Mouse (Mus musculus) limb, embryonic 13.5 days (tissue): ENCODE measurements around the gene Shisa4. TPM values are rescaled to one million over a fixed set of nuclear protein-coding genes. Genes with fewer than 3 reads are reported as not detected.
A peak's percentile ranks its signal among the peaks of the same experiment; 100 is the strongest.

Experiments used
- ATAC-seq: fragments of 200-750 bp; cut with Nextera tagmentation; 2 replicates; pipeline ENCODE4 v1.8.0; 2017; ENCODE audit warnings: low read depth, moderate number of reproducible peaks, moderate TSS enrichment; ENCODE audit not compliant: low FRiP score
- H3K27ac ChIP-seq: fragments of 300-500 bp; sonication (generic); 2 replicates; pipeline ENCODE4 v1.5.1; 2015; ENCODE audit warnings: inconsistent platforms, mild to moderate bottlenecking, moderate library complexity
- H3K27me3 ChIP-seq: fragments of 300-500 bp; sonication (generic); 2 replicates; pipeline ENCODE4 v1.6.1; 2015; ENCODE audit warnings: mild to moderate bottlenecking, inconsistent platforms
- H3K36me3 ChIP-seq: fragments of 300-500 bp; sonication (generic); 2 replicates; pipeline ENCODE4 v1.6.1; 2015; ENCODE audit warnings: inconsistent platforms, mild to moderate bottlenecking, moderate library complexity
- H3K4me1 ChIP-seq: fragments of 300-500 bp; sonication (generic); 2 replicates; pipeline ENCODE4 v1.6.1; 2015; ENCODE audit warnings: inconsistent platforms
- H3K4me2 ChIP-seq: fragments of 300-500 bp; sonication (generic); replicated peaks from 2 replicates; pipeline ENCODE4 v1.6.1; 2015; ENCODE audit warnings: inconsistent platforms, mild to moderate bottlenecking, moderate library complexity
- H3K4me3 ChIP-seq: fragments of 300-500 bp; sonication (generic); 2 replicates; pipeline ENCODE4 v1.5.1; 2015; ENCODE audit warnings: moderate library complexity, mild to moderate bottlenecking, inconsistent platforms
- H3K9ac ChIP-seq: fragments of 300-500 bp; sonication (generic); 2 replicates; pipeline ENCODE4 v1.6.1; 2015; ENCODE audit warnings: mild to moderate bottlenecking, inconsistent platforms
- H3K9me3 ChIP-seq: fragments of 300-500 bp; sonication (generic); 2 replicates; pipeline ENCODE4 v1.6.1; 2016; ENCODE audit warnings: inconsistent platforms
- WGBS: fragments of 180-500 bp; shearing (Covaris S2); methylation state at CpG from one replicate; pipeline ENCODE4 v1.1.7; 2015; 5-methylcytosine and 5-hydroxymethylcytosine counted together
- polyA plus RNA-seq: library from polyadenylated mRNA; unstranded; fragments of >200 nt; fragmentation: Nextera tagmentation; extraction: Ambion mirVana; gene quantifications from 2 replicates; pipeline ENCODE4 v1.2.1, GENCODE M21; 2015

Shisa4 gene
- polyA plus RNA-seq, 1 experiment from 2014 or later = 39.4 TPM

- Histone ChIP-seq H3K36me3 (no peaks in the 10 kb centered on the region), H3K27ac (no peak overlapping the region), H3K9ac (no peak overlapping the region), H3K4me3 (no peak overlapping the region), H3K4me2 (no peak overlapping the region), H3K4me1 (no peaks in the 10 kb centered on the region), H3K9me3 (peaks cover 4% of the 10 kb centered on the region; the same call in 1 of the 2 replicates), H3K27me3 (no peaks in the 10 kb centered on the region)
- ATAC-seq = no peak
Measured at GRCm38 (mm10) chr1:135362115-135362514, 12.9 kb downstream of the Shisa4 start.

GRCm38 (mm10) chr1:135361491-135361890 lies 13.5 kb downstream of the Shisa4 start:
- H3K9me3 ChIP-seq = peaks cover 4% of the 10 kb centered on the region; the same call in 1 of the 2 replicates
- H3K4me3 ChIP-seq = no peak overlapping the region
- H3K36me3 ChIP-seq = no peaks in the 10 kb centered on the region
- no peaks in the 10 kb centered on the region for H3K27me3 ChIP-seq
- no peak for ATAC-seq
- no peak overlapping the region for H3K4me2 ChIP-seq
- no peak overlapping the region for H3K9ac ChIP-seq
- H3K27ac ChIP-seq = no peak overlapping the region
- 78% methylated on average over 4 of the region's 4 CpGs for WGBS
- H3K4me1 ChIP-seq = no peaks in the 10 kb centered on the region

- Histone ChIP-seq H3K9ac (no peak overlapping the region), H3K9me3 (peaks cover 4% of the 10 kb centered on the region; the same call in 1 of the 2 replicates), H3K4me2 (no peak overlapping the region), H3K4me3 (no peak overlapping the region), H3K27ac (no peak overlapping the region), H3K27me3 (no peaks in the 10 kb centered on the region), H3K36me3 (no peaks in the 10 kb centered on the region), H3K4me1 (no peaks in the 10 kb centered on the region)
- no peak for ATAC-seq
- WGBS = 22% methylated on average over 2 of the region's 2 CpGs
Measured at GRCm38 (mm10) chr1:135359071-135359470, 16.0 kb downstream of the Shisa4 start.

- Histone ChIP-seq H3K4me2 (no peak overlapping the region), H3K27me3 (no peaks in the 10 kb centered on the region), H3K4me3 (no peak overlapping the region), H3K27ac (no peak overlapping the region), H3K9me3 (no peaks in the 10 kb centered on the region), H3K4me1 (peaks cover 4% of the 10 kb centered on the region; the same call in 1 of the 2 replicates), H3K9ac (no peak overlapping the region), H3K36me3 (no peaks in the 10 kb centered on the region)
- ATAC-seq = no peak
- WGBS = 52% methylated on average over 3 of the region's 3 CpGs
Measured at GRCm38 (mm10) chr1:135351953-135352352, 23.1 kb downstream of the Shisa4 start.

GRCm38 (mm10) chr1:135347498-135348169 lies 27.4 kb downstream of the Shisa4 start:
- no peak overlapping the region for H3K9ac ChIP-seq
- WGBS = 55% methylated on average over 4 of the region's 4 CpGs
- no peaks in the 10 kb centered on the region for H3K9me3 ChIP-seq
- no peak overlapping the region for H3K4me2 ChIP-seq
- H3K4me1 ChIP-seq = peaks cover 4% of the 10 kb centered on the region; the same call in 1 of the 2 replicates
- no peak overlapping the region for H3K4me3 ChIP-seq
- H3K36me3 ChIP-seq = no peaks in the 10 kb centered on the region
- H3K27me3 ChIP-seq = no peaks in the 10 kb centered on the region
- H3K27ac ChIP-seq = no peak overlapping the region
- no peak for ATAC-seq

GRCm38 (mm10) chr1:135346891-135347290 lies 28.1 kb downstream of the Shisa4 start:
- H3K9me3 ChIP-seq = no peaks in the 10 kb centered on the region
- peaks cover 4% of the 10 kb centered on the region; the same call in 1 of the 2 replicates for H3K4me1 ChIP-seq
- H3K4me2 ChIP-seq = no peak overlapping the region
- WGBS = 71% methylated on average over 3 of the region's 3 CpGs
- ATAC-seq = no peak
- H3K36me3 ChIP-seq = no peaks in the 10 kb centered on the region
- H3K4me3 ChIP-seq = no peak overlapping the region
- no peak overlapping the region for H3K9ac ChIP-seq
- no peaks in the 10 kb centered on the region for H3K27me3 ChIP-seq
- H3K27ac ChIP-seq = no peak overlapping the region

- Histone ChIP-seq H3K9me3 (no peaks in the 10 kb centered on the region), H3K4me1 (peaks cover 4% of the 10 kb centered on the region; the same call in 1 of the 2 replicates), H3K4me2 (no peak overlapping the region), H3K27ac (no peak overlapping the region), H3K36me3 (no peaks in the 10 kb centered on the region), H3K9ac (no peak overlapping the region), H3K27me3 (no peaks in the 10 kb centered on the region), H3K4me3 (no peak overlapping the region)
- ATAC-seq = no peak
- 60% methylated on average over 4 of the region's 4 CpGs for WGBS
Measured at GRCm38 (mm10) chr1:135344026-135344425, 31.0 kb downstream of the Shisa4 start.

- no peak overlapping the region for H3K4me2 ChIP-seq
- no peak overlapping the region for H3K27ac ChIP-seq
- ATAC-seq = no peak
- H3K4me1 ChIP-seq = no peaks in the 10 kb centered on the region
- H3K9me3 ChIP-seq = no peaks in the 10 kb centered on the region
- no peaks in the 10 kb centered on the region for H3K36me3 ChIP-seq
- H3K4me3 ChIP-seq = no peak overlapping the region
- H3K27me3 ChIP-seq = no peaks in the 10 kb centered on the region
- no peak overlapping the region for H3K9ac ChIP-seq
- 79% methylated on average over 8 of the region's 8 CpGs for WGBS
Measured at GRCm38 (mm10) chr1:135341947-135342346, 33.1 kb downstream of the Shisa4 start.

- no peak overlapping the region for H3K4me3 ChIP-seq
- no peak overlapping the region for H3K27ac ChIP-seq
- whole genome bisulfite sequencing = 65% methylated on average over 6 of the region's 6 CpGs
- H3K4me1 ChIP-seq = no peaks in the 10 kb centered on the region
- H3K9ac ChIP-seq = no peak overlapping the region
- ATAC-seq = no peak
- peaks cover 2% of the 10 kb centered on the region; the same call in 1 of the 2 replicates for H3K27me3 ChIP-seq
- no peaks in the 10 kb centered on the region for H3K36me3 ChIP-seq
- no peaks in the 10 kb centered on the region for H3K9me3 ChIP-seq
- no peak overlapping the region for H3K4me2 ChIP-seq
Measured at GRCm38 (mm10) chr1:135330578-135330977, 44.5 kb downstream of the Shisa4 start.

- Histone ChIP-seq H3K9ac (no peak overlapping the region), H3K27me3 (peaks cover 2% of the 10 kb centered on the region; the same call in 1 of the 2 replicates), H3K27ac (no peak overlapping the region), H3K9me3 (no peaks in the 10 kb centered on the region), H3K36me3 (no peaks in the 10 kb centered on the region), H3K4me1 (peaks cover 10% of the 10 kb centered on the region), H3K4me2 (no peak overlapping the region), H3K4me3 (no peak overlapping the region)
- 47% methylated on average over 5 of the region's 5 CpGs for WGBS
- no peak for ATAC-seq
Measured at GRCm38 (mm10) chr1:135328368-135328767, 46.7 kb downstream of the Shisa4 start.

GRCm38 (mm10) chr1:135325934-135326333 lies 49.1 kb downstream of the Shisa4 start:
- no peaks in the 10 kb centered on the region for H3K36me3 ChIP-seq
- no peak for ATAC-seq
- whole genome bisulfite sequencing = 83% methylated on average over 2 of the region's 2 CpGs
- no peak overlapping the region for H3K4me3 ChIP-seq
- H3K4me1 ChIP-seq = peaks cover 10% of the 10 kb centered on the region
- H3K9ac ChIP-seq = no peak overlapping the region
- no peak overlapping the region for H3K4me2 ChIP-seq
- no peaks in the 10 kb centered on the region for H3K27me3 ChIP-seq
- H3K9me3 ChIP-seq = no peaks in the 10 kb centered on the region
- no peak overlapping the region for H3K27ac ChIP-seq

- H3K4me1 ChIP-seq = peaks cover 10% of the 10 kb centered on the region
- H3K27me3 ChIP-seq = no peaks in the 10 kb centered on the region
- peak within 1 kb of the TSS; percentile 50 for H3K4me2 ChIP-seq
- peak within 1 kb of the TSS; percentile 7; the same call in 1 of the 2 replicates for H3K4me3 ChIP-seq
- H3K36me3 ChIP-seq = no peaks in the 10 kb centered on the region
- H3K9me3 ChIP-seq = no peaks in the 10 kb centered on the region
- ATAC-seq = peak; percentile 92
- 8% methylated on average over 8 of the region's 8 CpGs for WGBS
- H3K27ac ChIP-seq = no peak within 1 kb of the TSS
- H3K9ac ChIP-seq = peak within 1 kb of the TSS; percentile 35; the same call in 1 of the 2 replicates
Measured at GRCm38 (mm10) chr1:135324571-135324970, 50.5 kb downstream of the Shisa4 start, which contains the start of gene Lmod1. Lmod1 (plus strand) TSS chr1:135324807.
